Mouse (Mus musculus) kidney, postnatal 25 days (tissue): ENCODE results near the gene Rbl2.

Experiments used
- DNase-seq, 2 experiments: peaks; one replicate each; pipeline ENCODE4 v3.0.0; 2021; ENCODE audit warnings: mixed read lengths in 2 of 2

The Rbl2 gene

GRCm38 (mm10) chr8:91069834-91070233, at the start of gene Rbl2:
Rbl2 (plus strand) TSS chr8:91070057.
- peak; percentile 94 to 97 for DNase-seq

- no peak for DNase-seq
These were observed 35.4 kb upstream of the Rbl2 start for GRCm38 (mm10) chr8:91034417-91034816.

- no peak for DNase-seq
These were observed 33.0 kb upstream of the Rbl2 start for GRCm38 (mm10) chr8:91036905-91037304.

- no peak for DNase-seq
These were observed 31.2 kb upstream of the Rbl2 start for GRCm38 (mm10) chr8:91038637-91039036.

- DNase-seq, result no peak
These were observed 23.5 kb upstream of the Rbl2 start for GRCm38 (mm10) chr8:91046370-91046769.

- peak; percentile 80 to 84 for DNase-seq
These were observed 18.8 kb upstream of the Rbl2 start for GRCm38 (mm10) chr8:91051037-91051436.

GRCm38 (mm10) chr8:91054418-91054817, 15.4 kb upstream of the Rbl2 start:
- no peak for DNase-seq

GRCm38 (mm10) chr8:91056848-91057247, 13.0 kb upstream of the Rbl2 start:
- no peak for DNase-seq

- DNase-seq, result peak in 1 of 2 experiments; percentile 35
These were observed 10.7 kb upstream of the Rbl2 start for GRCm38 (mm10) chr8:91059086-91059578.

- peak; percentile 50 to 71 for DNase-seq
These were observed 9.9 kb upstream of the Rbl2 start for GRCm38 (mm10) chr8:91059884-91060510.

GRCm38 (mm10) chr8:91060555-91061471, 9.0 kb upstream of the Rbl2 start:
- peak in 1 of 2 experiments; percentile 26 for DNase-seq

GRCm38 (mm10) chr8:91065179-91065578, 4.7 kb upstream of the Rbl2 start:
- no peak for DNase-seq

GRCm38 (mm10) chr8:91069407-91069806, 450 bp upstream of the Rbl2 start:
- peak; percentile 40 to 51 for DNase-seq

- DNase-seq, result peak; percentile 89 to 95
These were observed 510 bp downstream of the Rbl2 start for GRCm38 (mm10) chr8:91070275-91070859.

GRCm38 (mm10) chr8:91077077-91077867, 7.4 kb downstream of the Rbl2 start:
- no peak for DNase-seq

GRCm38 (mm10) chr8:91079678-91080077, 9.8 kb downstream of the Rbl2 start:
- DNase-seq, result peak in 1 of 2 experiments; percentile 33

- no peak for DNase-seq
These were observed 12.1 kb downstream of the Rbl2 start for GRCm38 (mm10) chr8:91081911-91082310.

- DNase-seq, result no peak
These were observed 12.6 kb downstream of the Rbl2 start for GRCm38 (mm10) chr8:91082428-91082827.

GRCm38 (mm10) chr8:91088452-91088851, 18.6 kb downstream of the Rbl2 start:
- no peak for DNase-seq

GRCm38 (mm10) chr8:91089601-91090000, 19.7 kb downstream of the Rbl2 start:
- no peak for DNase-seq

- DNase-seq, result peak in 1 of 2 experiments; percentile 29
These were observed 24.3 kb downstream of the Rbl2 start for GRCm38 (mm10) chr8:91094135-91094534.

GRCm38 (mm10) chr8:91098106-91098505, 28.2 kb downstream of the Rbl2 start:
- DNase-seq, result peak; percentile 37 to 73
